Mouse (Mus musculus) layer of hippocampus, postnatal 10 days (tissue): ENCODE measurements around the gene Hypk. TPM values are rescaled to one million over a fixed set of nuclear protein-coding genes. Genes with fewer than 3 reads are reported as not detected.
"Not testable (repeated sequence)": the region's sequence is repeated elsewhere in the genome, so short reads cannot be mapped to it uniquely, and the experiment has no call there.

Experiments used
- DNase-seq, 2 experiments: peaks; one replicate each; pipeline ENCODE4 v3.0.0; 2021; ENCODE audit warnings: low spot score in 2 of 2
- total RNA-seq, 2 experiments: library from RNA; stranded (reverse); gene quantifications; 2 replicates each; pipeline ENCODE4 v1.2.3; 2021

Gene Hypk
- total RNA-seq, 2 experiments from 2014 or later = 37.3 to 38.4 TPM

DNA sequence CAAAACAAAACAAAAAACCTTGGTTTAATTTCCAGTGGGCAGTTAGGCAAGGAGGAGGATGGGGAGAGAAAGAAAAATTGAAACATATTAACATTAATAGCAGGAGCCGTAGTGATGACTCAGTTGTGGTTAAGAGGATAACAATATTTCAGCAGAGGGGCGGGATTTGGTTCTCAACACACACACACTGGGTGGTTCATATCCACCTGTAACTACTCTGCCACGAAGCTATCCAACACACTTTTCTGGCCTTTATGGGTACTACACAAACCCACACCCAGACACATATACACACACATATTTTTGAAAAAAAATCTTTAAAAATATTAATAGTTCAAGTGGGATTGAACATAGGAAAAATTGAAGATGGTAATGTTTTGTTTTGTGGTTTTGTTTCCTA is 6.1 kb upstream of the Hypk start:
- DNase-seq = no peak

DNA sequence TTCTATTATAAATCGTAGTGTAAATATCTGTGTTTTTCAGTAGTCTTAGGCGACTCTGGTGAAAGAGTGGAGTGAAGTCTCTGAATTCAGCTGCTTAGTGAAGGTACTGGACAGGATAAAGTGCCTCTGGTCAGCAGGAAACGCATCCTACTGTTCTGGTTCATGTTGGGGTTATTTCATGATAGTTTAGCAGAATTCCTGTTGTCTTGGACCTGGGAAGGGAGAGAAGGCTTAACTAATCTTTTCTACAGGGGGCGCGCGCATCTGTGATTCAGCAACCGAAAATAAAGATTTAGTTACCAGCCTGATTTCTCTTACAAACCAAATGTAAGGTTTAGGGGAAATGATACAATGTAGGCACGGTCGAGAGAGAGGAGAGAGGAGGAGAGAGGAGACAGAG is 5.0 kb upstream of the Hypk start:
- no peak for DNase-seq

DNA sequence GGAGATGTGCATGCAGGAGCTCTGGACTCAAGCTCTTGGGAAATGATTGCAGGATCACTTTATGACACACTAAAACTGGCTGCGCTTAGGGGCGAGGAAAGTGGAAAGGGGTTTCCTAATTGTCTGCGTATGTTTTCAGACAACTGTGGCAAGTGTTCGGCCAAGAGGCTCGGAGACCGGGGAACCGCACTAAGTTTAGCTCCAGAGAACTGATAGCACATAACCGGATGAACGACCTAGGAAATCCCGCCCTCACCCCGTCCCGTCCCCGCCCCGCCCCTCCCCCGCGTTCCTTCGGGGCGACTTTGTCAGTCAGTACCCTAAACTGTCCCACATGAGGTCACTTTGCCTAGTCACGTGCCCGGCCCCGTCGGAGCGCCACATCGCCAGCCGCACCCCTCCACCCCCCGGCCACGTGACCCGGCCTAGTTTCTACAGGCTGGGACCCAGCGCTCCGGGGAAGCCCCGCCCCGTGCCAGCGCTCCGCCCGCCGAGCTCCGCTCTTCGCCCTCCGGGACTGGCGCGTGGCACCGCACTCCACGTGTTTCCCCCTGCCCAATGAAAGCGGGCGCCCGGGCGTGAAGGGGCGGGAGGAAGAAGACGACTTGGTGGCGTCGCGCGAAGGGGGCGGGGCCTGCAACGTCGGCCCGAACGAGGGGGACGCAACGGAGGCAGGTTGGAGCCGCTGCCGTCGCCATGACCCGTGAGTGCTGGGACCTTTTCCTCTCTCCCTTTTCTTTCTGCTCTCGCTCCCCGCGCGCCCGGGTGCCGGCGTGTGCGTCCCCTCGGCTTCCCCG is 4.2 kb upstream of the Hypk start, which contains the start of gene Serf2:
Gene Serf2, plus strand, starts transcription at position 457 of the 797 bp plus-strand sequence.
- peak; percentile 98 to 99 for DNase-seq

DNA sequence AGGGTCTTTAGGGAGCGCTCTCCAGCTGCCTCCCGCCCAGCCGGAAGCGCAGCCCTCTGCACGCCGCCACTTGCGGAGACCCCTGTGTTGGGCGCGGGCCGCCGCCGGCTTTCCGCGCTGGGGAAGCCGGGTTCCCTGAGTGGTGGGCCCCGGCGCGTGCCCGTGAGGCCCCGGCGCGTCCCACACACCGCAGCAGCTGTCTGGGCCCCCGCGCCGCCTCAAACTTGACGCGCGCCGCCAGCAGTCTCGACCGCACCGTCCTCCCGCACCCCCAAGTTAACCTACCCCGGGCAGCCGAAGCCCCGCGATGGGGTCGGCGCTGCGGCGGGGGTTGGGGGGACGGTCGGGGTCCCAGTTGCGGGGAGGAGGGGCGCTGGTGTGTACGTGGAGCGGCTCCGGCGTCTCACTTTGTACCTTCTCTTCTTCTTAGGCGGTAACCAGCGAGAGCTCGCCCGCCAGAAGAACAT is 3.5 kb upstream of the Hypk start:
- peak in 1 of 2 experiments; percentile 31 for DNase-seq

DNA sequence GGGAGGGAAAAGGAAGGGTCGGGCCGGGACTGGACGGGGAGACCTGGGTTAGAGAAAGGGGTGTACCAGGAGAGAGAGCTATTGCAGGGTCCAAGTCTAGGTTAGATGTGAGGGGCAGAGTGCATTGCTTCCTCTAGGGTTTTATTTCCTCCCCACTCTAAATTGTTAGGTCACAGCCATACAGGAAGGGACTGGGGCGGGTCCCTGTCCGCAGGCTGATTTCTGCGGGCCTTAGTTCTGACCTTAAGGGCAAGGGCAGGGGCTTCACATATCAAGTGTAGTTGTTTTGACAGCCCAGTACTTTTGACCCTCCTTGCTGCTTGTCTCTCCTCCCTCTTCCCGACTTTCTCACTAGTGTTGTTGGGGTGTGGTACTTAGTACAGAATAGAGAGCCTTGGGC is 3.0 kb upstream of the Hypk start:
- no peak for DNase-seq

DNA sequence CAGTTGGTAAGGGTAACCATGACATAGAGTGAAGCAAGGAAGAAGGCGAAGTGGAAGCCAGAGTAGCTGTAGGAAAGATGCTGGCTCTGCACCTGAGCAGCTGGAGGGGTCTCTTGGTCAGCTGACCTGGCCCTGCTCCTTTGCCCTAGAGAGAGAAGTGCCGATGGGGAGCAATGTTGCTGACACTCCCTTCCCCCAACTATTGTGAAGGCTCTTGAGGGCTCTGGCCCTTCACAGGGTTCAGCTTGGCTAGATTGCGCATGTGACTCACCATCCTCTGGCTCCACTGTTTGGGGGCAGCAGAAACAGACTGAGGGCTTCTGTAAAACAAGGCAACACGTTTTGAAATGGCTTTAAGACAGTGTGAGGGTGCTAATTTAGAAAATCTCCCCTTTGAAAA is 729 bp upstream of the Hypk start:
- DNase-seq = no peak

DNA sequence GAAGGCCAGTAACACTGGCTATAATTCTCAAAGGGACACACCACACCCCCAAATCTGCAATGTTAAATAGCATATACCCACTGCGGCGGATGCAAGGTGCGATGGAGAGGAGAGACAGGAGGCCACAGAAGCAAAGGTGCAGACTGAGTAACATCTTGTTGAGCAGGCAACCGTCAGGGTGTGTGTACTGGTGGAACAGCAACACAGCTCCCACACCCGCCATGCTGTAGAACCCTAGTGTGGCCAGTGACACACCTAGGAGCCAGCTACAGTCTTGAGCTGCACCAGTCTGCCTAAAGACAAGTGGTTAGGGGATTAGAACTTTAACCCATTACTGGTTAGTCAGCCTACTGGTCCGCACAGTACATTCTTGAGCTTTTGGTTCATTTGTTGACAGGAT is 827 bp downstream of the Hypk start:
- DNase-seq = no peak

DNA sequence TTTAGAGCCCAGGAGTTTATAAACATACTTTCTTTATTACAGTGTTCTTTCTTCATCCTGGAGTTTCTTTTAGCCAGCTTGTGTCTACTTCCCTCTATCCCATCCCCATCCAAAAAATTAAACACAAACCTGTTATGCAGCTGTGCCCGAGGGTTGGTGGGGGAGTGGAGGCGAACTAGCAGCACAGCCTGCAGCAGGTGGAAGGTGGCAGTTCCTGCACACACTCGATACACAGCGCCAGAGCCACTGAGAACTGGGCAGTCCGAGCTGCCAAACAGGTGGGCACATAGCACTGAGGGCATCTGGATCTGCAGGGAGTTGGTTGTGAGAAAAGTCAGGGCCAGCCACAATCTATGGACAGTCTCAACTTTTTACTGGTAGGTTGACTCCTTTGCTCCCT is 2.4 kb downstream of the Hypk start:
- no peak for DNase-seq

DNA sequence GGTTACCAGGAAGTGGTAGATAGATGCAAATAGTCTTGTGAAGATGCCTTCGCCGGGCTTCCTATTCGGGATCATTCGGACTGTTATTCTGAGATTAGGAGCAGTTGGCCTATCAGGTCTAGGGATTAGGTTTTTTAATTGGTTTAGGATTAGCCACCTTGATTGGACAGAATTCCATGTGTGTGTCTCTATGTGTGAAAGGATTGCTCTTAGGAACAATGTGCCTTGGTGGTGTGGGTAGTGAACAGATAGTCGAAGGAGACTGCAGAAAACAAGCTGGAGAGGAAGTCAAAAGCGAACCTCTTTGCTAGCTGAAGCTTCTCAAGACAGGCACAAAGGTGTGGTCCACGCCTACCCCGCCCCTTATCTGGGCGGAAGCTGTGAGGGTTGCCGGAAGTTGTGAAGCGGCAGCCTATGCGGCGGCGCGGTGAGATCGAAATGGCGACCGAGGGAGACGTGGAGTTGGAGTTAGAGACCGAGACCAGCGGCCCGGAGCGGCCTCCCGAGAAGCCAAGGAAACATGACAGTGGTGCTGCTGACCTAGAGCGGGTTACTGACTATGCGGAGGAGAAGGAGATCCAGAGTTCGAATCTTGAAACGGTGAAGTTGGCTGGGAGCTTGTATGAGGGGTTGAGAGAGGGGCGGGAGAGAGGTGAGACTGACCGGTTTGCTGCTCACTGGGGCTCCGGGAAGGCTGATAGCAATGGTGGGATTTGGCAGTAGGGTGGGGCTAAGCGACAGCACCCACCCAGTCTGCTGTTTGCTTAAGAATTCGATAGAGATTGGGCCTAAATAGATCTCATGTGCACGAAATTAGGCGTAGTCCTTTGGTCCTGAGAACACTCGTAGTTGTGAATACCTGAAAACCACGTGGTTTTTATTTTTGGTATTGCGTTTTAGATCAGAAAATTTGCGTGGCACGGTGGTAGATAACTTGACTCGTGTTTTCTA is 3.9 kb downstream of the Hypk start, which contains the start of gene Serinc4:
Gene Serinc4, minus strand, starts transcription at position 90 of the 951 bp plus-strand sequence.
- DNase-seq = peak; percentile 77 to 82

DNA sequence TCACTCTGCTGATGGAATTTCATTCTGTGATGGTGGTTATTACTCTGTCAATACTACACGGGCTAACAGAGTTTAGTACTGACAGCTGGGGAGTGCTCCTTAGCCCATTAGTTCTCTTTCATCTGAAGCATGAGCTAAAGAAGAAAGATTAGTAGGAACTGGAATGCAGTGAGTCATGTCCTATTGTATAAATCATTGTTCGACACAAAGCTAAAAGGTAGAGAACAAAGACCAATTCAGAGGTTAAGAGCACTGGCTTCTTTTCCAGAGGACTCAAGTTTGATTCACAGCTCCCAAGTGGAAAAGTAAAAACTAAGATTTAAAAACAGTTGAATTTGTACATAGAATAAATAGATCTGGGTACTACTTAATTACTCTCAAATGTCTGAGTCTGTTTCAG is 7.0 kb downstream of the Hypk start:
- no peak for DNase-seq

DNA sequence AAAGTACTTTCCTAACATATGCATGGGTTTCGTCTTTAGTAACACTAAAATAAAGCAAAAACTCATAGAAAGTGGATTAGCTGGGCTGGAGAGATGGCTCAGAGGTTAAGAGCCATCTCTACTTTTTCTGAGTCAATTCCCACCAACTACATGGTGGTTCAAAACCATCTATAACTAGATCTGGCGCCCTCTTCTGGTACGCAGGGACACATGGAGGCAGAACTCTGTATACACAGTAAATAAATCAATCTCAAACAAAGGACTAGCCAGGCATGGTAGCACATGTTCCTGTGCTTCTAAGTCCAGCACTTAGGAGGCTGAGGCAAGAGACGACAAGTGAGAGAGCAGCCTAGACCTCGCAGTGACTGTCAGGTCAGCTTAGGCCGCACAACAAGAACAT is 15.9 kb downstream of the Hypk start:
- DNase-seq = not testable (repeated sequence)

DNA sequence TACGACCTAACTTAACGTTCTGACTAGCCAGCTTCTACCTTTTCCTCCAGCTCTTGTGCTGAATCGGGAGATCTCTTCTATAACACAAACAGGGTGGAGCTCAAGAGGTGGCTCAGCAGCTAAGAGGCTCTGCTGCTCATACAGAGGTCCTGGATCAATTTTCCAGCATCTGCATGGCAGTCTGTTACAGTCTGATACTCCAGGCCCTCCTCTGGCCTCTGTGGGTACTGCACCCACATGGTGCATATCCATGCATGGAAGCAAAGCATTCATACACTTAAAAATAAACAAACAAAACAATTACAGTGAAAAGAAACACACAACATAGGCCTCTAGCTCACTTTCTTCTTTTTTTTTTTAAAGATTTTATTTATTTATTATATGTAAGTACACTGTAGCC is 19.7 kb downstream of the Hypk start:
- not testable (repeated sequence) for DNase-seq

DNA sequence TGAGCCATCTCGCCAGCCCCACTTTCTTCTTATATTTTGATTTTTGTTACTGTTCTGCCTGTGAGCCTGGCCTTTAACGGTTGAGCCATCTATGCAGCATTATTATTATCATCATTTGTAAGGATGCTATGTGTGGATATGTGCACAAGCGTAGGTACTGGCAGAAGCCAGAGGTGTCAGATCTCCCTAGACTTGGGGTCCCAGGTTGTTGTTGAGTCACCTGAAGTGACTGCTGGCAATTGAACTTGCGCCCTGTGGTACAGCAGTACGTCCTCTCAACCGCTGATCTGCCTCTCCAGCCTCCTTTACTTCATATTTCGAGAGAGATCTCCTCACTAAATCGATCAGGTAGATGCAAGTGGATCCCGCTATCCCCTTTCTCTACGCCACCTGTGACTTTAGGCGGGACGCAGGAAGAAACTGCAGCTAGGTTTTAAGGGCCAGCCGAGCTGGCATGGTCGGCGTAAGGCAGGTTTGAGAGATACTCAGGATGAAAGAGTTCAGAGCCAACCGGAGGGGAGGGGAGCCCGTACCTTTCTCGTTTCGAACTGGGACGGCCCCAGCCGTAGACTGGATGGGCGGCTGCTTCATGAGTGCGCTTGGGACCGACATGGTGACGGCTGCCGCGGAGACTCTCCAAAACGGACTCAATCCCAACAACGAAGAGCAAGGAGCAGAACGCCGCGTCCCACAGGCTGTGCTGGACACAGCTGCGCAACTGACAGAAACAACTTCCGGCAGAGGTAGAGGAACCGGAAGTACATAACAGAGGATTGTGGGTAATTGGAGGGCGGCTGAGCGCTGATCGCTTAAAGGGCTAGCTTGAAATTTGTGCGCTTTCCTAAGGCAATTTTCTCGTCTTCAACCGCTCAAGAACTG is 20.4 kb downstream of the Hypk start, which contains the start of gene Mfap1b:
Gene Mfap1b, minus strand, starts transcription at position 767 of the 879 bp plus-strand sequence.
- peak; percentile 70 to 78 for DNase-seq

DNA sequence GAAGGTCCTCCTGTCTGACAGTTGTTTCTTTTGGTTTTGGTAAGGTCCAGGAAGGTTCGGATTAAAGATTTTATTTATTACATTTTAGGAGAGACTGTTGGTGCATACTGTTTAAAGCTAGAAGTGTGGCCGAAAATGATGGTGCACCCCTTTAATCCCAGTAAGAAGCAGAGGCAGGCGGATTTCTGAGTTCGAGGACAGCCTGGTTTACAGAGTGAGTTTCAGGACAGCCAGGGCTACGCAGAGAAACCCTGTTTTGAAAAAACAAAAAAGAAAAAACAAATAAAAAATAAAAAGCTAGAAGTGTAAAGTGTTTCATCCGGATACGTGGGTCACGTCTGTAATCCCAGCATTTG is 21.1 kb downstream of the Hypk start:
- no peak for DNase-seq

DNA sequence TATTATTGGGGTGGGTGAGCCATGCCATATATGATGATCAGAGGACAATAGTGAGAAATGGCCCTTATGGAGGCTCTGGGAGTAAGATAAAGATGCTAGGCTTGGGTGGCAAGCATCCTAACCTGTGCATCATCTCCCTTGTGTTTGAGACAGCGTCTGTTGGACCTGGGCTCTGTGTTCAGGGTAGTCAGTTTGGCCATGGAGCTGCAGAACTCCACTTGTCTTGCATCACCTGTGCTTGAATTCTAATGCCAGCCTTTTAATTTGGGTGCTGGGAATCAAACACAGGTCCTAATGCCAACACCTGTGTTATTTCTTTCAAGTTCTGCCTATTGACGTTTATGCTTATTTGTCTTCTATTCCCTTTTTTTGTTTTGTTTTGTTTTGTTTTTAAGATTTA is 22.2 kb downstream of the Hypk start:
- DNase-seq = not testable (repeated sequence)

DNA sequence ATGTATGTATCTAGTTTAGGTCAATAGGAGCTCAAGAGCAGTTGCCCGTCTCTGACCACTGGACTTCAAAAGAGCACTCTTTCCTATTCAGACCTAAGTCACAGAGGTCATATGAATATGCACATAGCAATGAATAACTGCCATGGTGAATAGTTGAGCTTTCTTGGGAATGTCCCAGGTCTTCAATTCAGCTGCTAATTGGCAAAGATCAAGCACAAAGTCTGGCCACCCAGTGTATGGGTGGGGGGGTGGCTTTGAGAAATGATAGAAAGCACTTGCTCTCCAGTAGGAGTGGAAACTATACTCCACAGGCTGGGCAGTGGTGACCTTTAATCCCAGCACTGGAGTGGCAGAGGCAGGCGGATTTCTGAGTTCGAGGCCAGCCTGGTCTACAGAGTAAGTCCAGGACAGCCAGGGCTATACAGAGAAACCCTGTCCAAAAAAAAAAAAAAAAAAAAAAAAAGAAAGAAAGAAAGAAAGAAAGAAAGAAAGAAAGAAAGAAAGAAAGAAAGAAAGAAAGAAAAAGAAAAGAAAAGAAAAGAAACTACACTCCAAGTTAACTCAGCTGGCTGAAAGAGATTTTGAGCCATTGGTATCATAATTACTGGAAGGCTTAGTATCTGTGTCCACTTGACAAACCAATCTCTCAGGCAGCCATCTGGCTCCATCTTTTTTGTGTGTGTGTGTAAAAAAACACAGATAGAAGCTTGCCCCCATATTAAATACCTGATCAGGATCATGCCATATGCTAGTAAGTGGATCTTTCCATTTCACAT is 24.6 kb downstream of the Hypk start:
- DNase-seq = no peak

DNA sequence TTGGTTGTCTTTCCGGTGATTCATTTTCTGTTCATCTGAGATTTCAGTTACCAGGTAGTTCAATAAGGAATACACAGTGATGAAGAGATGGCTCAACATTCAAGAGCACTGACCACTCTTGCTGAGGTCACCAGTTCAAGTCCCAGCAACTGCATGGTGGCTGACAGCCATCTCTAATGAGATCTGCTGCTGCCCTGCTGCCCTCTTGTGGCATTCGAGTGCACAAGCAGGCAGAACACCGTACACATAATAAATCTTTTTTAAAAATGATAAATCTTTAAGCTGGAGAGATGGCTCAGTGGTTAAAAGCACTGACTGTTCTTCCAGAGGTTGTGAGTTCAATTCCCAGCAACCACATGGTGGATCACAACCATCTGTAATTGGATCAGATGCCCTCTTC is 27.4 kb downstream of the Hypk start:
- peak in 1 of 2 experiments; percentile 13 for DNase-seq

DNA sequence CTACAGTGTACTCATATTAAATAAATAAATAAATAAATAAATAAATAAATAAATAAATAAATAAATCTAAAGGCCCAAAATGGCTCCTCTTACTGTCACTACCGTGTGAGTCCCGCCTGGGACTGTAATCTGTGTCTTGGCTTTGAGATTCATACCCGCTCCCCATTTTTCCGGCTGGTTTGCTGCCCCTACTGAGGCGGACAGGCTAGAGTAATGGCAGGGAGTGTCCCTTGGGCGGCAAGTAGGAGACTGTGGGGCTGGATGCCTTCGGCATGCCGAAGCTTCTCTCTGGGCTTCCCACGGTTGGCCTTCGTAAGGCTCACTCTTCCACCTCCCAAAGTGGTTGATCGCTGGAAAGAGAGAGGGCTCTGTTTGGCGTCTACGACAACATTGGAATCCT is 27.8 kb downstream of the Hypk start:
- not testable (repeated sequence) for DNase-seq

DNA sequence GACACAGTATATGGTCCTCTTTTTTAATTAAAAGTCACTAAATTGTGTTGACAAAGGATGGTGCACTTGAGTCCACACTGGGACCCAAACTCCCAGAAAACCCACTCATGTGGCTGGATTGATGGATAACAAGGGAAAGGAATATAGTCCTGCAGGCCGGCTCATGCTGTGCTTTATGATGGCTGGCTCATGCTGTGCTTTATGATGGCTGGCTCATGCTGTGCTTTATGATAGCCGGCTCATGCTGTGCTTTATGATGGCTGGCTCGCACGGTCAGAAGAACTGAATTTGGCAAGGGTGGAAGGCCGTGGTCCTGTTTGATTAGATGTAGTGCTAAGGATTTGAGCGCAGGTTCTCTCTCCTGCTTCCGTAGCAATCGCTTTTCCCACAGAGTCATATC is 30.5 kb downstream of the Hypk start:
- no peak for DNase-seq

DNA sequence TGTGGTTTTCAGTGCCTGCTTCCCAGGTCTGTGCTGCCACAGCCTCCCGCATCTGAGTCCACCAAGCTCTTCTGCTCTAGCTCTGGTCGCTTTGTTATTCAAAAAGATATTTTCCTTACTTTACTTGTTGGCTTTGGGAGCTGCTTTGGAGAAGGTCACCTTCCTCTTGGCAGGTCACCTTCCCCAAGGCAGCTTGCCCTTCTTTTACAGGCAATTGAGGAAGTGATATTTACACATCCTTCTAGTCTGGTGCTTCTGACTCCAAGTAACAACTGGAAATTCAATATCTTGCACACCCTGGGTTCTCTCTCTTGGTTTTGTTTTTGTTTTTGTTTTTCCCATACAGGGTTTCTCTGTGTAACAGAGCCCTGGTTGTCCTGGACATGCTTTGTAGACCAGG is 31.3 kb downstream of the Hypk start:
- DNase-seq = not testable (repeated sequence)
